Mouse (Mus musculus) spleen, postnatal 10 days (tissue): Measurements from ENCODE around the gene Hspb11.
A peak's percentile ranks its signal among the peaks of the same experiment; 100 is the strongest.

Experiments
- DNase-seq, 2 experiments: peaks; one replicate each; pipeline ENCODE4 v3.0.0; 2021 to 2022; ENCODE audit warnings: low spot score in 2 of 2

Hspb11 gene

DNA sequence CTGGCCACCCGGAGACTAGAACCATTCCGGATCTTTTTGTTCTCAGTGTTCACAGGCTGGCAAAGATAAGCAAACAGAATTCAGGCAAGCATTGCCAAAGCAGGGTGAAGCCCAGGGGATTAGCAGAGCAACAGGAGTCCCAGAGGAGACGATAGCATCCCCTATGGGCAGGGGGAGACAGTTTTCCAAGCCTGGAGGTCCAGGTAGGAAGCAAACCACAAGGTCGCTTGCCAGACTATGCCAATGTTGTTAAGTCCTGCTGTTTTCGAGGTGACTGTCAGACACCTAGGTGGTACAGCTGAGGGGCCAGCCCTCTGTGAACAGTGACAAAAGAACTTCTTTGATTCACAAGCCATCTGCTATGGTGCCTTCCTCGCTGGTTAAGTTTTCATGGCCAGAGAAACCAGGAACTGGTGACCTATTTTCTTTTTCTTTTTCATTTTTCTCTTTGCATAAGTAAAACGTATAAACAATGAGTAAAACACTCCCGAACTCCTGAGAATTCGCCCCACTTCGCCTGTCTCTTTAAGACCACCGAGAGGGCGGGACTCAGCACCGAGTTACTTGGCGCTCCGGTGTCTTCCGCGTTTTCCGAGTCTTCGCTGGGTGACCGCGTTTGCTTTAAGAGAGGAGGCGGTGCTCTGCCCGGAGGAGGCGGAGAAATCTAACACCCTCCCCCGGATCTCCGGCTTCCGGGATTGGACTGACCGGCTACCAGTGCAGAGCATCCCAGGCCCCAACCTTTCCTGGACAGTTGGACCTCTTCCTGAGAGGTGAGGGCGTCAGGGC, 60.5 kb downstream of the Hspb11 start, which contains the start of gene Yipf1:
Gene Yipf1, plus strand, starts transcription at position 674 of the 789 bp plus-strand sequence.
- DNase-seq = peak; percentile 73 to 89

- no peak for DNase-seq
These were observed 61.0 kb downstream of the Hspb11 start for GRCm38 (mm10) chr4:107314479-107314805.

DNA sequence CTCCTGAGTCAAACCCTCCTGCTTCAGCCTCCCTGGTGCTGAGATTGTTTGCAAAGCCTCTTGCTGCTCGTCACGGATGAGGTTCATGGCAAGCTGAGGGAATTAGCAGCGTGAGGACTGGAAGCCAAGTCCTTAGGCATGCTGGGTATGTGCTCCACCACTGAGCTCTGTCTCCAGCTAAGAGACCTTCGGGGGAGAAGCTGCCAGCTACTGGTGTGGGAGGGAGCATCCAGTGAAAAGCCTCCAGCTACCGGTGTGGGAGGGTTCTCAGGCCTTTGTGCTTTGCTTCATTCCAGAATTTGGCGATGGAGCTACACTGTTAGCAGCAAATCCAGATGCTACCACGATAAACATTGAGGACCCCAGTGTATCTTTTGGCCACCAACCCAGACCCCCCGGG, 65.3 kb downstream of the Hspb11 start:
- no peak for DNase-seq

GRCm38 (mm10) chr4:107321041-107321440, 67.6 kb downstream of the Hspb11 start:
- DNase-seq = peak in 1 of 2 experiments; percentile 26

GRCm38 (mm10) chr4:107323113-107323512, 69.7 kb downstream of the Hspb11 start:
- DNase-seq = no peak

DNA sequence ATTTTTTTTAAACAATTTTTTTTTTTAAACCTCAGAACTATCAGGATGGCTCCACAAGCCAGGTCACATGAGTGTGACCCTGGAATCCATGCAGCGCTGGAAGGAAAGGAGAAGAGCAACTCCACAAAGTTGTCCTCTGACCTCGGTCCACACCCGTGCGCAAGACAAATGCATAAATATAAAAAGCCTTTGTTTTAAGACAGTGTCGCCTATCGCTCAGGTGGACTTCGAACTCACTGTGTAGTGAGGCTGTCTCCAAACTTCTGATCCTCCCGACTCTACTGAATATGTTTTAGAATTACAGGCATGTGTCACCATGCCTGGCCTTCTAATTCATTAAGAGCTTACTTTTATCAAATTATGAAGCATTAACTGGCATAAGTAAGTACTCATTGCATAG, 75.1 kb downstream of the Hspb11 start:
- DNase-seq = no peak
